In genomic region chr4:106614180-106614797, GRCm38 (mm10) we compare ENCODE assay signal across 9 mouse cellular contexts. TPM values are rescaled to one million over a fixed set of nuclear protein-coding genes. Genes with fewer than 3 reads are reported as not detected.
DNase-seq lines count a peak whose midpoint lies in the region; ATAC-seq and TF ChIP-seq lines count a peak whose summit lies in the region.
"Had no signal": no experiment of that assay in that cellular context is flagged by ENCODE, and none has a peak within 500 bp of the region (broad histone marks: within the 10 kb centered on the region; RNA-seq: fewer than 3 reads in every experiment).

No protein-coding gene starts in this region.

- no peaks in the 10 kb centered on the region for H3K9me3 ChIP-seq in G1E (replicated peaks)
- no peaks in the 10 kb centered on the region for H3K9me3 ChIP-seq in forebrain, embryonic 15.5 days
- H3K9me3 ChIP-seq in lung, embryonic 14.5 days (ENCODE audit: low read depth, low read length) = no peaks in the 10 kb centered on the region

- ATAC-seq in G1E (ENCODE audit: extremely low read depth, insufficient number of reproducible peaks, low FRiP score, poor library complexity, severe bottlenecking) = 0 out of 2 replicates have a peak, but pooled peaks have one; percentile 52
- ATAC-seq in forebrain, embryonic 15.5 days (replicated peaks) = peak; percentile 85
- ATAC-seq in hematopoietic stem cell, adult 5-6 weeks (replicated peaks in 1 of 2; ENCODE audit: insufficient read depth in 1 of 2, low FRiP score in 2 of 2, low TSS enrichment in 1 of 2, low read depth in 1 of 2, poor library complexity in 2 of 2, severe bottlenecking in 2 of 2) = peak; percentile 74 to 83
- ATAC-seq in lung, embryonic 14.5 days (ENCODE audit: insufficient read depth) = peak; percentile 79

- WGBS in forebrain, embryonic 15.5 days = 40% methylated on average over 7 of the region's 7 CpGs
- 45% methylated on average over 7 of the region's 7 CpGs for WGBS in lung, embryonic 14.5 days

- H3K27me3 ChIP-seq in G1E (ENCODE audit: insufficient read depth, low read length) = peaks cover 30% of the 10 kb centered on the region
- H3K27me3 ChIP-seq in forebrain, embryonic 15.5 days = no peaks in the 10 kb centered on the region
- no peaks in the 10 kb centered on the region for H3K27me3 ChIP-seq in lung, embryonic 14.5 days (ENCODE audit: insufficient read depth, low read length)

- peak; percentile 59 for DNase-seq in G1E (ENCODE audit: low spot score)
- DNase-seq in cerebellum, adult 18-20 months = peak; percentile 53 to 71
- peak; percentile 57 to 72 for DNase-seq in layer of hippocampus, adult 8-10 months (ENCODE audit: low spot score in 2 of 2)
- DNase-seq in lung, embryonic 14.5 days = peak; percentile 89
- DNase-seq in ovary, postnatal 14 days (ENCODE audit: low spot score) = peak; percentile 65
- peak; percentile 89 for DNase-seq in thymus, postnatal 14 days

- no peaks in the 10 kb centered on the region for H3K36me3 ChIP-seq in G1E (replicated peaks)
- H3K36me3 ChIP-seq in forebrain, embryonic 15.5 days = no peaks in the 10 kb centered on the region
- H3K36me3 ChIP-seq in lung, embryonic 14.5 days (ENCODE audit: insufficient read depth) = no peaks in the 10 kb centered on the region

- H3K4me2 ChIP-seq in forebrain, embryonic 15.5 days (replicated peaks) = no peak overlapping the region
- no peak overlapping the region for H3K4me2 ChIP-seq in lung, embryonic 14.5 days

- peak overlapping the region; percentile 8; the same call in 1 of the 2 replicates for H3K4me3 ChIP-seq in G1E (ENCODE audit: low read depth, low read length)
- H3K4me3 ChIP-seq in forebrain, embryonic 15.5 days = no peak overlapping the region
- H3K4me3 ChIP-seq in lung, embryonic 14.5 days (ENCODE audit: low read depth, low read length) = no peak overlapping the region

- no peak overlapping the region for H3K9ac ChIP-seq in forebrain, embryonic 15.5 days (replicated peaks)
- no peak overlapping the region; the same call in 1 of the 2 replicates for H3K9ac ChIP-seq in lung, embryonic 14.5 days

- H3K27ac ChIP-seq in forebrain, embryonic 15.5 days (replicated peaks) = no peak overlapping the region
- no peak overlapping the region for H3K27ac ChIP-seq in lung, embryonic 14.5 days (ENCODE audit: low read depth)

- H3K4me1 ChIP-seq in G1E (ENCODE audit: insufficient read depth, low read depth, low read length) = peaks cover 55% of the 10 kb centered on the region
- peaks cover 5% of the 10 kb centered on the region for H3K4me1 ChIP-seq in forebrain, embryonic 15.5 days
- H3K4me1 ChIP-seq in lung, embryonic 14.5 days (ENCODE audit: insufficient read depth) = no peaks in the 10 kb centered on the region

- TF ChIP-seq CTCF in G1E (IDR thresholded peaks at IDR 0.05; ENCODE audit: low read depth, low read length) = peak; percentile 91
- peak; percentile 97 for TF ChIP-seq CTCF in lung, embryonic 14.5 days (IDR thresholded peaks at IDR 0.05; ENCODE audit: low read depth)

RNA-seq across cellular contexts. Expression of gene Lexm, which starts 2.8 kb away (rescaled TPM):
- total RNA-seq in G1E (2014; fragmentation: Nextera tagmentation) = not detected in 2 replicates
- total RNA-seq in G1E (2017) = not detected in 2 replicates
- polyA plus RNA-seq in G1E (2012) = not detected in 2 replicates
- not detected in 2 replicates for polyA plus RNA-seq in forebrain, embryonic 15.5 days (2015; fragmentation: Nextera tagmentation; extraction: Ambion mirVana)
- not detected in 2 replicates for total RNA-seq in hematopoietic stem cell, adult 5-6 weeks (2017)
- not detected for total RNA-seq in layer of hippocampus, adult 8-10 months (2022)
- not detected in 2 replicates for polyA plus RNA-seq in lung, embryonic 14.5 days (2014; fragmentation: Nextera tagmentation; extraction: Ambion mirVana)
- total RNA-seq: left cerebral cortex, adult 8-10 months had no signal

RNA-seq across cellular contexts. Expression of gene Ttc22, which starts 7.9 kb away (rescaled TPM):
- total RNA-seq in G1E (2014; fragmentation: Nextera tagmentation) (not detected in 2 replicates), G1E (2017) (not detected in 2 replicates)
- not detected in 2 replicates for polyA plus RNA-seq in G1E (2012)
- polyA plus RNA-seq in forebrain, embryonic 15.5 days (2015; fragmentation: Nextera tagmentation; extraction: Ambion mirVana) = 0.34 and 0.62 TPM in 2 replicates
- total RNA-seq in hematopoietic stem cell, adult 5-6 weeks (2017) = not detected in 2 replicates
- under 1 TPM; 0.55 to 0.60 (median 0.58) TPM for total RNA-seq in layer of hippocampus, adult 8-10 months (2022)
- polyA plus RNA-seq in lung, embryonic 14.5 days (2014; fragmentation: Nextera tagmentation; extraction: Ambion mirVana) = 0.92 and 1.1 TPM in 2 replicates

RNA-seq across cellular contexts. Expression of gene Pars2, which starts 36.6 kb away (rescaled TPM):
- total RNA-seq in G1E (2014; fragmentation: Nextera tagmentation) (8.7 and 10.7 TPM in 2 replicates), G1E (2017) (12.7 and 14.0 TPM in 2 replicates)
- polyA plus RNA-seq in G1E (2012) = 2.9 and 4.5 TPM in 2 replicates
- polyA plus RNA-seq in forebrain, embryonic 15.5 days (2015; fragmentation: Nextera tagmentation; extraction: Ambion mirVana) = 12.6 and 14.2 TPM in 2 replicates
- 7.7 and 9.1 TPM in 2 replicates for total RNA-seq in hematopoietic stem cell, adult 5-6 weeks (2017)
- total RNA-seq in layer of hippocampus, adult 8-10 months (2022) = 1 to 10 TPM; 5.1 to 9.5 (median 8.5) TPM
- 14.3 and 14.5 TPM in 2 replicates for polyA plus RNA-seq in lung, embryonic 14.5 days (2014; fragmentation: Nextera tagmentation; extraction: Ambion mirVana)

RNA-seq across cellular contexts. Expression of gene Dhcr24, which starts 53.5 kb away (rescaled TPM):
- total RNA-seq in G1E (2014; fragmentation: Nextera tagmentation) (15.4 and 15.9 TPM in 2 replicates), G1E (2017) (29.6 and 33.2 TPM in 2 replicates)
- 37.9 and 43.4 TPM in 2 replicates for polyA plus RNA-seq in G1E (2012)
- polyA plus RNA-seq in forebrain, embryonic 15.5 days (2015; fragmentation: Nextera tagmentation; extraction: Ambion mirVana) = 4.0 and 4.5 TPM in 2 replicates
- total RNA-seq in hematopoietic stem cell, adult 5-6 weeks (2017) = 10.6 and 14.8 TPM in 2 replicates
- total RNA-seq in layer of hippocampus, adult 8-10 months (2022) = 10 to 100 TPM; 66.0 to 86.5 (median 75.9) TPM
- 22.5 and 25.0 TPM in 2 replicates for polyA plus RNA-seq in lung, embryonic 14.5 days (2014; fragmentation: Nextera tagmentation; extraction: Ambion mirVana)
